Mouse (Mus musculus) kidney, adult 2 months (tissue): ENCODE results near the gene Erc2.

Experiments
- CTCF ChIP-seq: fragments of 200-500 bp; conservative IDR thresholded peaks from 2 replicates; pipeline ENCODE4 v1.5.1; 2011; ENCODE audit warnings: low read depth, mild to moderate bottlenecking, control low read depth, low read length, moderate library complexity, mixed read lengths; ENCODE audit not compliant: insufficient read depth, insufficient read length
- POLR2A ChIP-seq: fragments of 200-500 bp; IDR thresholded peaks from one replicate; pipeline ENCODE4 v1.6.1; 2011; ENCODE audit warnings: low read depth, low read length, control low read depth

- TF ChIP-seq CTCF (no peak), POLR2A (no peak)
Measured at GRCm38 (mm10) chr14:28456372-28457076, 834.3 kb downstream of the Erc2 start.
